Mouse (Mus musculus) lung, postnatal 0 days (tissue): ENCODE data around the gene Ddhd1.

Source experiments
- CTCF ChIP-seq: IDR thresholded peaks from 2 replicates; pipeline ENCODE4 v1.5.1; 2016; ENCODE audit warnings: antibody characterized with exemption, mild to moderate bottlenecking
- EP300 ChIP-seq: IDR thresholded peaks from 2 replicates; pipeline ENCODE4 v1.6.1; 2016; ENCODE audit warnings: antibody characterized with exemption, mild to moderate bottlenecking, control low read depth

DNA sequence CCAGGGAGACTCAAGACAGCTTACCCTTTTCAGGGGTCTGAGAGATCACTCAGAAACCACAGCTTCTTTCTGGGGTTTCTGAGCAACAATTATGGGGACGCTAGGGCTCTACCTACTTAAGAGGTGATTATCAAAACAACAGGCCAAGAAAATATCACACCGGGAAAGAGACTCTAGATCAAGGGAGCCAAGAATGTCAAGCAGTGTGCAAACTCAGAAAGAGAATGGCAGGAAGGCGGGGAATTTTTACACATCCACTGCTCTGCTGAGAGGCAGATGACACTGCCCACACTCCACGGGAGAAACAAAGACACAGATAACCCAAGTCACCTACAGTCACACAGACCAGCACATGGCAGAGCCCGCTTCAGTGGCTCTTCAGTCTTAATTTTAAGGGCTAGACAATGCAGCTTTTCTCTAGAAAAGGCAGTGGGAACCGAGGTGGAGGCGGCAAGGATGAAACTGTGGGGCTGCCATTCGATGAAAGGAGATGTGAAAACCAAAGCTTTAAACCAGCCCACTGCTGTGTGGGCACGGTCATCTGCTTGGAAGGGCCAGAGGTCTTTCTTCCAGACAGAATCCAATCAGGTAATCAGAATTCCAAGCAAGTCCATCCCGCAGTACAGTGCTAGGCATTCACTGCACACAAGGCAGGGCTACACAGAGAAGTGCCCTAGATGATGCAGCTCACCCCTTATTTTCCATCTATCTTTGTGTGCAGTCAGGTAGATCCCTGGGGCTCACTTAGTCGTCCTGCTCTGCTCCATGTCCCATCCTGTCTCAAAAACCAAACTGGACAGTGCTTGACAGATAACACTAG, 8.7 kb downstream of the Ddhd1 start:
- TF ChIP-seq EP300 (no peak), CTCF (no peak)
